Comparison of ENCODE assay signal across 8 mouse cellular contexts in the genomic region with DNA sequence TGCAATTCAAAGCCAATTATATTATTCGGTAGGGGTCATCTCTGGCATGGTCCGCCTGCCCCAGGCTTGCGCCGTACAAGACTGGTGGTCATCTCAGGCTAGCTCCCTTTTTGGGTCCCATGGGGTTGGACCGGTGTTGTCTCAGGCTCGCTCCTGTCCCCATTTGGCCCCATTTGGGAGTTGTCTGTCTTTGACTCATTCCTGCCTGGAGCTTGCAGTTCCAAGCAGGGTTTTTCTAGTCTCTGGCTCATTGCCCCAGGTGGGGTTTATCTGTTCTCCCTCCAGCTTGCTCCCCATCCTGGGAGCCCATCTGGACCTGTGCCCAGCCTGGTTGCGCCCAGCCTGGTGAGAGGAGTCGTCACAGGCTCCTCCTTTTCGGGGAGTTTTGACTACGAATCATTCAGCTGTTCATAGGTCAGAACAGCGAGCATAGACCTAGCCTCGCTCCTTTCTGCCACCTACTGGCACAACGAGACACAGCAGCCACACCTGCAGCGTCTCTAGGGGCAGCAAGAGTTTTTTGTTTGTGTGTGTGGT. TPM values are rescaled to one million over a fixed set of nuclear protein-coding genes. Genes with fewer than 3 reads are reported as not detected.
DNase-seq lines count a peak whose midpoint lies in the region; ATAC-seq and TF ChIP-seq lines count a peak whose summit lies in the region.

No protein-coding gene starts in this region.

- TF ChIP-seq POLR2A in limb, embryonic 14.5 days (IDR thresholded peaks at IDR 0.05; ENCODE audit: borderline replicate concordance, extremely low read depth, insufficient read depth, insufficient read length), result no peak

- 29% methylated on average over 14 of the region's 14 CpGs for WGBS in embryonic facial prominence, embryonic 14.5 days
- 28% methylated on average over 14 of the region's 14 CpGs for WGBS in limb, embryonic 14.5 days
- 29% methylated on average over 14 of the region's 14 CpGs for WGBS in midbrain, postnatal 0 days

- H3K27me3 ChIP-seq in embryonic facial prominence, embryonic 14.5 days (replicated peaks; ENCODE audit: control insufficient read depth, insufficient read depth, low read length), result 0 out of 2 replicates have a peak, but pooled peaks cover 3% of the 10 kb centered on the region
- H3K27me3 ChIP-seq in limb, embryonic 14.5 days (ENCODE audit: control insufficient read depth, insufficient read depth, low read length), result no peaks in the 10 kb centered on the region
- no peaks in the 10 kb centered on the region for H3K27me3 ChIP-seq in midbrain, postnatal 0 days (ENCODE audit: insufficient read depth, low read length)

- no peak overlapping the region for H3K9ac ChIP-seq in embryonic facial prominence, embryonic 14.5 days (ENCODE audit: low read depth, low read length)
- H3K9ac ChIP-seq in limb, embryonic 14.5 days (ENCODE audit: low read depth, low read length, severe bottlenecking), result no peak overlapping the region
- H3K9ac ChIP-seq in midbrain, postnatal 0 days (replicated peaks; ENCODE audit: low read length, poor library complexity, severe bottlenecking), result no peak overlapping the region

- 0 out of 2 replicates have a peak, but pooled peaks cover 4% of the 10 kb centered on the region for H3K4me1 ChIP-seq in embryonic facial prominence, embryonic 14.5 days (ENCODE audit: control insufficient read depth, insufficient read depth, low read length)
- H3K4me1 ChIP-seq in limb, embryonic 14.5 days (ENCODE audit: control insufficient read depth, insufficient read depth, low read length), result no peaks in the 10 kb centered on the region
- no peaks in the 10 kb centered on the region; the same call in 1 of the 2 replicates for H3K4me1 ChIP-seq in midbrain, postnatal 0 days (ENCODE audit: insufficient read depth, low read length)

- TF ChIP-seq CTCF in midbrain, postnatal 0 days (IDR thresholded peaks at IDR 0.05), result peak; percentile 94

- H3K4me2 ChIP-seq in embryonic facial prominence, embryonic 14.5 days (ENCODE audit: low read depth, low read length), result peak overlapping the region; percentile 45
- peak overlapping the region; percentile 45 for H3K4me2 ChIP-seq in limb, embryonic 14.5 days (replicated peaks; ENCODE audit: low read depth, low read length, severe bottlenecking)
- H3K4me2 ChIP-seq in midbrain, postnatal 0 days (ENCODE audit: low read depth, low read length, poor library complexity, severe bottlenecking), result peak overlapping the region; percentile 38

- H3K9me3 ChIP-seq in embryonic facial prominence, embryonic 14.5 days (ENCODE audit: control insufficient read depth, low read length), result no peaks in the 10 kb centered on the region
- no peaks in the 10 kb centered on the region for H3K9me3 ChIP-seq in limb, embryonic 14.5 days (ENCODE audit: control insufficient read depth, low read length)
- no peaks in the 10 kb centered on the region for H3K9me3 ChIP-seq in midbrain, postnatal 0 days (ENCODE audit: low read length)

- peak; percentile 80 for ATAC-seq in embryonic facial prominence, embryonic 14.5 days (ENCODE audit: low read depth)
- ATAC-seq in limb, embryonic 14.5 days (ENCODE audit: low FRiP score, low read depth), result peak; percentile 65
- ATAC-seq in midbrain, postnatal 0 days (ENCODE audit: low FRiP score), result peak; percentile 79

- H3K4me3 ChIP-seq in embryonic facial prominence, embryonic 14.5 days (ENCODE audit: low read depth, low read length), result no peak overlapping the region
- H3K4me3 ChIP-seq in limb, embryonic 14.5 days (replicated peaks; ENCODE audit: low read length), result 0 out of 2 replicates have a peak overlapping the region, but pooled peaks have one; percentile 14
- H3K4me3 ChIP-seq in midbrain, postnatal 0 days (ENCODE audit: low read depth, low read length), result no peak overlapping the region

- no peaks in the 10 kb centered on the region for H3K36me3 ChIP-seq in embryonic facial prominence, embryonic 14.5 days (ENCODE audit: control insufficient read depth, insufficient read depth, low read length)
- no peaks in the 10 kb centered on the region for H3K36me3 ChIP-seq in limb, embryonic 14.5 days (ENCODE audit: control insufficient read depth, insufficient read depth, low read length)
- H3K36me3 ChIP-seq in midbrain, postnatal 0 days (ENCODE audit: insufficient read depth, low read length), result no peaks in the 10 kb centered on the region

- H3K27ac ChIP-seq in embryonic facial prominence, embryonic 14.5 days (replicated peaks; ENCODE audit: low read depth, low read length), result no peak overlapping the region
- H3K27ac ChIP-seq in limb, embryonic 14.5 days (replicated peaks; ENCODE audit: low read depth, low read length), result no peak overlapping the region
- H3K27ac ChIP-seq in midbrain, postnatal 0 days (ENCODE audit: low read depth, low read length), result no peak overlapping the region

- DNase-seq in 3T3-L1 (ENCODE audit: low read depth, low spot score), result peak; percentile 46
- peak; percentile 81 to 82 for DNase-seq in adrenal gland, postnatal 36 days
- peak; percentile 82 for DNase-seq in embryonic facial prominence, embryonic 14.5 days (ENCODE audit: low spot score)
- peak; percentile 27 to 48 for DNase-seq in heart, adult 9 months (ENCODE audit: low spot score in 2 of 2)
- DNase-seq in kidney, adult 9 months, result peak; percentile 71
- peak; percentile 73 for DNase-seq in limb, embryonic 14.5 days (ENCODE audit: low spot score)
- peak; percentile 81 for DNase-seq in midbrain, postnatal 0 days (ENCODE audit: low spot score)
- peak; percentile 30 to 62 for DNase-seq in spleen, postnatal 14 days (ENCODE audit: low spot score in 2 of 2)

RNA-seq across cellular contexts. Expression of gene Jph4, which starts 44.4 kb away (rescaled TPM):
- 1 to 10 TPM; 2.2 to 2.3 TPM for total RNA-seq in adrenal gland, postnatal 36 days (2021)
- 3.0 and 3.8 TPM in 2 replicates for polyA plus RNA-seq in embryonic facial prominence, embryonic 14.5 days (2014; fragmentation: Nextera tagmentation; extraction: Ambion mirVana)
- polyA plus RNA-seq in limb, embryonic 14.5 days (2012; rRNA removed), result 10.4 and 11.2 TPM in 2 replicates
- 2.5 and 3.0 TPM in 2 replicates for polyA plus RNA-seq in limb, embryonic 14.5 days (2014; fragmentation: Nextera tagmentation; extraction: Ambion mirVana)
- total RNA-seq in midbrain, postnatal 0 days (2014; rRNA removed), result 158 and 182 TPM in 2 replicates
- 41.7 and 45.1 TPM in 2 replicates for polyA plus RNA-seq in midbrain, postnatal 0 days (2015; fragmentation: Nextera tagmentation; extraction: Ambion mirVana)

RNA-seq across cellular contexts. Expression of gene Ap1g2, which starts 54.8 kb away (rescaled TPM):
- 10 to 100 TPM; 23.5 to 27.2 TPM for total RNA-seq in adrenal gland, postnatal 36 days (2021)
- polyA plus RNA-seq in embryonic facial prominence, embryonic 14.5 days (2014; fragmentation: Nextera tagmentation; extraction: Ambion mirVana), result 15.3 and 17.6 TPM in 2 replicates
- polyA plus RNA-seq in limb, embryonic 14.5 days (2012; rRNA removed), result 22.9 and 31.4 TPM in 2 replicates
- 19.5 and 20.4 TPM in 2 replicates for polyA plus RNA-seq in limb, embryonic 14.5 days (2014; fragmentation: Nextera tagmentation; extraction: Ambion mirVana)
- total RNA-seq in midbrain, postnatal 0 days (2014; rRNA removed), result 8.2 and 11.6 TPM in 2 replicates
- polyA plus RNA-seq in midbrain, postnatal 0 days (2015; fragmentation: Nextera tagmentation; extraction: Ambion mirVana), result 6.6 and 8.9 TPM in 2 replicates
